ENCODE assay signal across 8 mouse cellular contexts in the genomic region with DNA sequence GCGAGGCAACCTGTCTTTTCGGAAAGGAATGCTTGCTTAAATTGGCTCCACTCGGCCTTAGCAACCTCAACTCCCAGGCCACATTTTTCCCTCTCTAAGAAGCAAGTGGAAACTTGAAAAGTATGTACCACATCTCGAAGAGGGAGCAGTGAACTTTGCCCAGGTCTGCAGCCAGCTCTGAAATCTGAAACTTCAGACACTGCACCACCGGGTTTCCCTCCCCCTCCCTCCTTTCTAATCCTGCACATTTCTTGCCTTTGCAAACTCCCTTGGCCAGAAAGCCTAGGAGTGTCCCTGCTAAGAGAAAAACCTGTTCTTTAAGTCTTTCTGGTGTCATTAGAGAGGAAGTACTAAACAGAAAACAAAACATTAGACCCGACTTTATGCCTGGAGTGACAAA.
A peak's percentile ranks its signal among the peaks of the same experiment; 100 is the strongest.
DNase-seq lines count a peak whose midpoint lies in the region; ATAC-seq lines count a peak whose summit lies in the region.

No protein-coding gene starts in this region.

- no peak for ATAC-seq in heart, embryonic 14.5 days (ENCODE audit: insufficient number of reproducible peaks, insufficient read depth, low FRiP score, low read depth)
- peak; percentile 92 for ATAC-seq in kidney, embryonic 15.5 days (replicated peaks; ENCODE audit: low FRiP score)

- no peaks in the 10 kb centered on the region for H3K9me3 ChIP-seq in heart, embryonic 14.5 days (ENCODE audit: control insufficient read depth, low read length)
- H3K9me3 ChIP-seq in kidney, embryonic 15.5 days (replicated peaks): no peaks in the 10 kb centered on the region

- H3K27ac ChIP-seq in heart, embryonic 14.5 days (replicated peaks in 1 of 2; ENCODE audit: control insufficient read depth in 1 of 2, insufficient read depth in 1 of 2, low read depth in 2 of 2, low read length in 2 of 2): no peak overlapping the region
- H3K27ac ChIP-seq in kidney, embryonic 15.5 days: peak overlapping the region; percentile 84

- H3K36me3 ChIP-seq in heart, embryonic 14.5 days (ENCODE audit: control insufficient read depth, insufficient read depth, low read length): no peaks in the 10 kb centered on the region
- no peaks in the 10 kb centered on the region for H3K36me3 ChIP-seq in kidney, embryonic 15.5 days

- H3K4me2 ChIP-seq in heart, embryonic 14.5 days (ENCODE audit: low read length): peak overlapping the region; percentile 11
- H3K4me2 ChIP-seq in kidney, embryonic 15.5 days: peak overlapping the region; percentile 38

- H3K27me3 ChIP-seq in heart, embryonic 14.5 days (ENCODE audit: control insufficient read depth, insufficient read depth, low read length): peaks cover 23% of the 10 kb centered on the region; the same call in 1 of the 2 replicates
- no peaks in the 10 kb centered on the region for H3K27me3 ChIP-seq in kidney, embryonic 15.5 days

- H3K9ac ChIP-seq in heart, embryonic 14.5 days (ENCODE audit: low read length): no peak overlapping the region
- H3K9ac ChIP-seq in kidney, embryonic 15.5 days: no peak overlapping the region

- 13% methylated on average over 6 of the region's 6 CpGs for WGBS in heart, embryonic 14.5 days
- 5% methylated on average over 6 of the region's 6 CpGs for WGBS in kidney, embryonic 15.5 days

- H3K4me1 ChIP-seq in heart, embryonic 14.5 days (ENCODE audit: control insufficient read depth in 2 of 2, insufficient read depth in 2 of 2, low read length in 2 of 2): no peaks in the 10 kb centered on the region; a peak in 1 of 4 replicates
- H3K4me1 ChIP-seq in kidney, embryonic 15.5 days: peaks cover 34% of the 10 kb centered on the region

- H3K4me3 ChIP-seq in heart, embryonic 14.5 days (ENCODE audit: control insufficient read depth in 1 of 2, insufficient read depth in 1 of 2, low read depth in 1 of 2, low read length in 2 of 2): no peak overlapping the region
- H3K4me3 ChIP-seq in kidney, embryonic 15.5 days (replicated peaks): 0 out of 2 replicates have a peak overlapping the region, but pooled peaks have one; percentile 11

- no peak for DNase-seq in heart, postnatal 4 days
- DNase-seq in embryo, embryonic 11 days: peak; percentile 79
- peak; percentile 57 for DNase-seq in mesoderm, embryonic 11.5 days (ENCODE audit: low read depth, low spot score)
- DNase-seq in liver: no peak
- DNase-seq in right cerebral cortex, postnatal 4 days: no peak
- no peak for DNase-seq in cerebellum, adult 18-20 months

Comparison
In these comparisons a context has a peak if more than half of its experiments do, and no peak if none do; other contexts are left out.
1. DNase-seq: peak in embryo, embryonic 11 days (single experiment) and mesoderm, embryonic 11.5 days (single experiment); none in heart, postnatal 4 days (single experiment), liver (single experiment), right cerebral cortex, postnatal 4 days (single experiment) and cerebellum, adult 18-20 months (0 of 2).